Mouse (Mus musculus) liver, embryonic 13.5 days (tissue): ENCODE results near the gene Krr1. TPM values are rescaled to one million over a fixed set of nuclear protein-coding genes. Genes with fewer than 3 reads are reported as not detected.

Experiments used
- ATAC-seq: fragments of 200-750 bp; cut with Nextera tagmentation; 2 replicates; pipeline ENCODE4 v1.8.0; 2017; ENCODE audit warnings: low read depth, mild to moderate bottlenecking, moderate number of reproducible peaks, moderate library complexity
- DNase-seq: peaks from one replicate; pipeline ENCODE4 v3.0.0; 2022
- H3K27ac ChIP-seq: fragments of 300-500 bp; sonication (generic); 2 replicates; pipeline ENCODE4 v1.5.1; 2015; ENCODE audit warnings: moderate library complexity, mild to moderate bottlenecking, inconsistent platforms
- H3K27me3 ChIP-seq: fragments of 300-500 bp; sonication (generic); 2 replicates; pipeline ENCODE4 v1.6.1; 2015; ENCODE audit warnings: mild to moderate bottlenecking, inconsistent platforms
- H3K36me3 ChIP-seq: fragments of 300-500 bp; sonication (generic); 2 replicates; pipeline ENCODE4 v1.6.1; 2015; ENCODE audit warnings: mild to moderate bottlenecking, inconsistent platforms
- H3K4me1 ChIP-seq: fragments of 300-500 bp; sonication (generic); replicated peaks from 2 replicates; pipeline ENCODE4 v1.6.1; 2015; ENCODE audit warnings: inconsistent platforms
- H3K4me2 ChIP-seq: fragments of 300-500 bp; sonication (generic); 2 replicates; pipeline ENCODE4 v1.6.1; 2015; ENCODE audit warnings: inconsistent platforms, mild to moderate bottlenecking, moderate library complexity
- H3K4me3 ChIP-seq: fragments of 300-500 bp; sonication (generic); replicated peaks from 2 replicates; pipeline ENCODE4 v1.5.1; 2015; ENCODE audit warnings: mild to moderate bottlenecking, inconsistent platforms
- H3K9ac ChIP-seq: fragments of 300-500 bp; sonication (generic); 2 replicates; pipeline ENCODE4 v1.6.1; 2015; ENCODE audit warnings: mild to moderate bottlenecking, inconsistent platforms
- H3K9me3 ChIP-seq: fragments of 300-500 bp; sonication (generic); replicated peaks from 2 replicates; pipeline ENCODE4 v1.6.1; 2016; ENCODE audit warnings: inconsistent platforms
- WGBS: fragments of 180-500 bp; shearing (Covaris S2); methylation state at CpG from one replicate; pipeline ENCODE4 v1.1.7; 2015; ENCODE audit not compliant: insufficient replicate concordance; 5-methylcytosine and 5-hydroxymethylcytosine counted together
- polyA plus RNA-seq: library from polyadenylated mRNA; unstranded; fragments of >200 nt; fragmentation: Nextera tagmentation; extraction: Ambion mirVana; gene quantifications from 2 replicates; pipeline ENCODE4 v1.2.1, GENCODE M21; 2015

Gene Krr1
- 27.5 and 37.6 TPM in 2 replicates for polyA plus RNA-seq

GRCm38 (mm10) chr10:111972542-111973361, at the start of gene Krr1:
Gene Krr1, plus strand, starts transcription at chr10:111972664.
- peaks cover 14% of the 10 kb centered on the region for H3K4me1 ChIP-seq
- peak within 1 kb of the TSS; percentile 73 for H3K4me2 ChIP-seq
- DNase-seq (peak; percentile 80), ATAC-seq (peak; percentile 99)
- under 1% methylated on average over 51 of the region's 51 CpGs for WGBS
- peak within 1 kb of the TSS; percentile 91 for H3K4me3 ChIP-seq
- H3K9ac ChIP-seq: peak within 1 kb of the TSS; percentile 87
- H3K9me3 ChIP-seq: no peaks in the 10 kb centered on the region
- H3K36me3 ChIP-seq: peaks cover 18% of the 10 kb centered on the region
- H3K27me3 ChIP-seq: no peaks in the 10 kb centered on the region
- peak within 1 kb of the TSS; percentile 69 for H3K27ac ChIP-seq

DNA sequence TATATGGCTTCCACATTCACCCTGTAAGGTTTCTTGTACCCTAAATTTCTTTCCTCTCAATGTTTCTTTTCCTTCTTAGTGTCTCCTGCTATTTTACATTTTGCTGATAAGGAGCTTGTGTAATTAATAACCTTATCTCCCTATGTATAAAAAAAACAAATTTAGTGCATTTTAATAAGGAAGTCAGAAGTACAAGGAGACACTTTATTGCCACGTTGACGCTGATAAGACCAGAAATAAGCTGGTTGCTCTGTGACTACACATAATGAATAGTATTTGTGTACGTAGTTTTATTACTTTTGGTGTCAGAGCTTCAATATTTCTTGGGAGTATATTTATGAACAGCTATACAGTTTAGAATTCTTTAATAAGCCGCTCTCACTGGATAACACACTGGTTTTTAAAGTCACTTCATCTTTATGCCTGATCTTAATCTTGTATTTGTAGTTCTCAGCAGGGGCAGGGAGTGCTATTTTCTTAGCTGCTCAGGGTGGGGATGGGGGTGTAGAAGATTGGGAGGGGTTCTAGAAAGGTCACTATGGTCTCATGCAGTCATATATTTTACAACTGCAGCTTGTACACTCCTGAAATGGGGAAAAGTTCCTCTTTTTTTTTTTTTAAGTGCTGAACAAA, 48.8 kb upstream of the Krr1 start:
- DNase-seq: no peak
- Histone ChIP-seq H3K27me3 (0 out of 2 replicates have a peak, but pooled peaks cover 5% of the 10 kb centered on the region), H3K9me3 (no peaks in the 10 kb centered on the region), H3K27ac (no peak overlapping the region), H3K9ac (no peak overlapping the region), H3K36me3 (no peaks in the 10 kb centered on the region), H3K4me1 (peaks cover 24% of the 10 kb centered on the region), H3K4me3 (no peak overlapping the region), H3K4me2 (no peak overlapping the region)
- WGBS: 56% methylated on average over 4 of the region's 4 CpGs
- ATAC-seq: no peak

- peaks cover 23% of the 10 kb centered on the region for H3K4me1 ChIP-seq
- H3K27me3 ChIP-seq: 0 out of 2 replicates have a peak, but pooled peaks cover 5% of the 10 kb centered on the region
- H3K36me3 ChIP-seq: no peaks in the 10 kb centered on the region
- no peak overlapping the region for H3K27ac ChIP-seq
- no peaks in the 10 kb centered on the region for H3K9me3 ChIP-seq
- H3K4me3 ChIP-seq: no peak overlapping the region
- DNase-seq: no peak
- peak; percentile 52 for ATAC-seq
- H3K9ac ChIP-seq: no peak overlapping the region
- WGBS: 6% methylated on average over 3 of the region's 3 CpGs
- no peak overlapping the region for H3K4me2 ChIP-seq
Observed at GRCm38 (mm10) chr10:111924141-111924540, 48.3 kb upstream of the Krr1 start.

DNA sequence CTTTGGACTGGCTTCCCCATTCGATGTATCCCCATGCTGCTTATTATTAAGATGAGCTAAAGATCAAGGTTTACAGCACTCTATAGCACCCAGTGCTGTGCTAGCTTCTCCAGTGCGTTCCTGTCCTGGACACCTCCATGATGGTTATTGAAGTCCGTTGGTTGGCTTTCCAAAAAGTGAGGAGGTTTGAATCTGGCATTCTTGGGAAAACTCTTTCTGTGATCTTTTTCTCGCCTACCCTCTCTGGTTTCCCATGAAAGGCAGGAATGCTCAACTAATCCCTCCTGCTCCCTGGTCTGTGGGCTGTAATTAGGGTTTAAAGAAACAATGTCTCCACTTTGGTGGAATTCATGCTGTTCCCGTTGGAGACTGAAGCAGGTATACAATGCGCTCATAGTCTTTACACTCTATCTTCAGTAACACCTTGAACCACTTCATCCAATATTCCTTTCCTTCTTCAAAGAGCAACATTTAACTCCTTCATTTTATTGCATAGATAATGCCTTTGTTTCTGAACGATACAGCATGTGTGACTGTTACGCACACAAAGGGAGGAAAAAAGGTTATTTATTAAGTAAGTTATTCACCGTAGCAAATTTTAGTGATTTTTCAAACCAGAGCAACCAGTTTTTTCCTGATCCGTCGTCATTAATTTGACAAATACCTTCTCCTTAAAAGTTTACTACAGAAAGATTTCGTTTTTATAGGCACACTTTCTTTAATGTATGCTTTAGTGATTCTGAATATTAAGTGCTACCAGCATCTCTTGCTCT, 47.6 kb upstream of the Krr1 start:
- Histone ChIP-seq H3K27me3 (0 out of 2 replicates have a peak, but pooled peaks cover 5% of the 10 kb centered on the region), H3K4me2 (no peak overlapping the region), H3K36me3 (no peaks in the 10 kb centered on the region), H3K4me1 (peaks cover 15% of the 10 kb centered on the region), H3K9me3 (no peaks in the 10 kb centered on the region), H3K27ac (no peak overlapping the region), H3K9ac (no peak overlapping the region), H3K4me3 (no peak overlapping the region)
- DNase-seq (no peak), ATAC-seq (no peak)
- 52% methylated on average over 12 of the region's 12 CpGs for WGBS

GRCm38 (mm10) chr10:111925489-111925860, 47.0 kb upstream of the Krr1 start:
- Histone ChIP-seq H3K9ac (no peak overlapping the region), H3K36me3 (no peaks in the 10 kb centered on the region), H3K27ac (no peak overlapping the region), H3K4me1 (peaks cover 13% of the 10 kb centered on the region), H3K27me3 (0 out of 2 replicates have a peak, but pooled peaks cover 5% of the 10 kb centered on the region), H3K4me3 (no peak overlapping the region), H3K4me2 (no peak overlapping the region), H3K9me3 (no peaks in the 10 kb centered on the region)
- ATAC-seq (no peak), DNase-seq (peak; percentile 44)
- 5% methylated on average over 10 of the region's 10 CpGs for whole genome bisulfite sequencing

DNA sequence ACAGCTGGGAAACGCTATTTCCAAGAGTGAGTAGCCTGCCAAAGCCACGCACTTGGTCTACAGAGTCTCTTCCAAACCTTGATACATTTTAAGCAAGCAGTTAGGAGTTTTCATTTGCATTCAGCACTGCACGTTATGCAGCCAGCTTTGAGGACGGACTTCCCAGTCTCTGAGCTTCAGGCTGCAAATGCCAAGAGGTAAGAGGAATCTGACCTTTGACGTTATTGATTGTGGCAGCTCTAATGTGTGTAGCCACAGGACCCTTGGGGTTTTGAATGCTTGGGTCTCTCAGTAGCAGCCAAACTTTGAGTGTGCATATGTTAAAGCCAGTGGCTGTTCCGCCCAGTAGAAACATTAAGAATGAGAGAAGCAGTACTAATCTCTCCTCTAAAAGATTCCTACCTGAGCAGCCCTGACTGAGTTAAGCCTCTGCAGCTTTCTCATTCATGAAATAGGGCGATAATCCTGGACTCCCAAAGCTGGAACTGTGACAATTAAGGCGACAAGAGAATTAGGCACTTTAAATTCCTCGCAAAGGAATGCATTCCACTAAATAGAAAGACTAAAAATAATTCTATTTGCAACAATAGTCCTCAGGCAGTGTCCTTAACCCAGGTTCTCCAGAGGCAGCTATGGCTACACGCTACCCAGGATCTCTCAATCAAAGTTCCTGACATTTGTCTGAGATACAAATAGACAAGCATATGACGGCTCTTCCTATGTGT, 39.7 kb upstream of the Krr1 start:
- no peak overlapping the region for H3K9ac ChIP-seq
- ATAC-seq (no peak), DNase-seq (no peak)
- H3K27ac ChIP-seq: no peak overlapping the region
- H3K36me3 ChIP-seq: no peaks in the 10 kb centered on the region
- H3K27me3 ChIP-seq: no peaks in the 10 kb centered on the region
- peaks cover 7% of the 10 kb centered on the region; the same call in 1 of the 2 replicates for H3K4me1 ChIP-seq
- H3K4me2 ChIP-seq: no peak overlapping the region
- H3K4me3 ChIP-seq: no peak overlapping the region
- WGBS: 56% methylated on average over 11 of the region's 11 CpGs
- no peaks in the 10 kb centered on the region for H3K9me3 ChIP-seq

GRCm38 (mm10) chr10:111935207-111935606, 37.3 kb upstream of the Krr1 start:
- DNase-seq (no peak), ATAC-seq (no peak)

DNA sequence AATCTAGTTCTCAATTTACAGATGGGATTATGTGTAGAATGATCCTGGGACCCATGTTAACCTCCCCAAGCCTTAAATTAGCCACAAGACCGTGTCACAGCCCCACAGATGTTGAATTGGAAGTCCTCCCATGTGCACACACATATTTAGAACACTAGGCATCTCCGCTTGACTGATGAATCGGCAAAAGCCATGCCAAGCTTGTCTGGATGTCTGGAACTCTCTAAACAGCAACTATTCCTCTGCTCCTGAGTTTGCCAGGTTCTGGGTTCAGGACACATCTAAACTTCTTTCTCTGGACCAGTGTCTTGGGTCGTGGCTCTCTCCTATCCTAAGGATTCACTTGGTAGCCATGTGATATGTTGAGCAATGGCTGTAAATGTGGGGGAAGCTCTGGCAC, 36.4 kb upstream of the Krr1 start:
- Histone ChIP-seq H3K9ac (no peak overlapping the region), H3K27ac (0 out of 2 replicates have a peak overlapping the region, but pooled peaks have one; percentile 13), H3K4me2 (no peak overlapping the region), H3K36me3 (no peaks in the 10 kb centered on the region), H3K4me1 (0 out of 2 replicates have a peak, but pooled peaks cover 4% of the 10 kb centered on the region), H3K4me3 (no peak overlapping the region), H3K9me3 (no peaks in the 10 kb centered on the region), H3K27me3 (no peaks in the 10 kb centered on the region)
- ATAC-seq (no peak), DNase-seq (no peak)
- WGBS: 55% methylated on average over 4 of the region's 4 CpGs

More at GRCm38 (mm10) chr10:111935207-111935606, 37.3 kb upstream of the Krr1 start:
- H3K4me2 ChIP-seq: no peak overlapping the region
- no peaks in the 10 kb centered on the region for H3K27me3 ChIP-seq
- no peaks in the 10 kb centered on the region for H3K36me3 ChIP-seq
- WGBS: 81% methylated on average over 2 of the region's 2 CpGs
- no peak overlapping the region for H3K9ac ChIP-seq
- no peak overlapping the region for H3K4me3 ChIP-seq
- H3K4me1 ChIP-seq: 0 out of 2 replicates have a peak, but pooled peaks cover 4% of the 10 kb centered on the region
- no peaks in the 10 kb centered on the region for H3K9me3 ChIP-seq
- H3K27ac ChIP-seq: no peak overlapping the region

DNA sequence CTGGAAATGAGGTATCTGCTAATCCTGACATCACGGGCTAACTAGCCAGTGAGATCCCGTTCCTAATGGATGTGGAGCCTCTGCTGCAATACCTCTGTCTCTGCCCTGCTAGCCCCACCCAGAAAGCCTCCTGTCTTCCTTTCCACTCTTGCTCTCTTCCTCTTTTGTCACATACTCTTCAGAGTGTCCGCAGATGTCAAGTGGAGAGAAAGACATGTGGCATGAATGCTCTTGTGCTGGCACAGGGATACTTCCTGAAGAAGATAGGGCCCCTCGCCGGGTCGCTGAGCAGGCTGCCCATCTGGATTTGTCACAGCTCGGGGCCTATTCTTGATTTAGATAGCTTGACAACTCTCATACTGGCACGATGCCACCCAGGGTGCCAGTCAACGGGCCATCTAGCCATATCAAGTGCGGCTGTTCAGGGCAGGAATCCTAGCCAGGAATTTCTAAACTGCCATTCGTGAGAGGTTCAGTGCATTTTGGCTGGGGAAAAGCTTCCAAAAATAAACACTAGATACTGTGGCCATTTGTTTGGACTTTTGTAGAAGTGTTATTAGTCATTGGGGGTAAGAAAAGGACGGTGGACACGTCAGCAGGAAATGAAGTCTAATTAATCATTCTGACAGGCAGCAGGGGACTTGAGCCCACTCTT, 35.8 kb upstream of the Krr1 start:
- Histone ChIP-seq H3K27ac (peak overlapping the region; percentile 13; the same call in 1 of the 2 replicates), H3K4me2 (no peak overlapping the region), H3K9me3 (no peaks in the 10 kb centered on the region), H3K27me3 (no peaks in the 10 kb centered on the region), H3K9ac (no peak overlapping the region), H3K36me3 (no peaks in the 10 kb centered on the region), H3K4me1 (0 out of 2 replicates have a peak, but pooled peaks cover 4% of the 10 kb centered on the region), H3K4me3 (no peak overlapping the region)
- no peak for DNase-seq
- WGBS: 31% methylated on average over 13 of the region's 13 CpGs
- ATAC-seq: no peak

GRCm38 (mm10) chr10:111937146-111937534, 35.3 kb upstream of the Krr1 start:
- no peak overlapping the region for H3K4me2 ChIP-seq
- H3K27me3 ChIP-seq: no peaks in the 10 kb centered on the region
- H3K9ac ChIP-seq: no peak overlapping the region
- no peak for DNase-seq
- ATAC-seq: no peak
- 49% methylated on average over 5 of the region's 5 CpGs for WGBS
- no peak overlapping the region for H3K4me3 ChIP-seq
- H3K4me1 ChIP-seq: 0 out of 2 replicates have a peak, but pooled peaks cover 4% of the 10 kb centered on the region
- H3K9me3 ChIP-seq: no peaks in the 10 kb centered on the region
- no peak overlapping the region for H3K27ac ChIP-seq
- H3K36me3 ChIP-seq: no peaks in the 10 kb centered on the region
